8 mouse cellular contexts compared by ENCODE assay signal in genomic region chr17:32321836-32322235, GRCm38 (mm10). TPM values are rescaled to one million over a fixed set of nuclear protein-coding genes. Genes with fewer than 3 reads are reported as not detected.
DNase-seq lines count a peak whose midpoint lies in the region; ATAC-seq and TF ChIP-seq lines count a peak whose summit lies in the region.

No protein-coding gene starts in this region.

- peak overlapping the region; percentile 61 for H3K9ac ChIP-seq in heart, adult 2 months (ENCODE audit: low read depth, low read length)
- peak overlapping the region; percentile 83 for H3K9ac ChIP-seq in forebrain, embryonic 14.5 days (ENCODE audit: low read length)
- peak overlapping the region; percentile 89 for H3K9ac ChIP-seq in limb, embryonic 14.5 days (ENCODE audit: low read depth, low read length, severe bottlenecking)
- H3K9ac ChIP-seq in stomach, embryonic 16.5 days (ENCODE audit: low read length): peak overlapping the region; percentile 83

- no peak for TF ChIP-seq CTCF in heart, adult 2 months (IDR thresholded peaks at IDR 0.05)
- no peak for TF ChIP-seq CTCF in G1E (IDR thresholded peaks at IDR 0.05; ENCODE audit: low read depth, low read length)

- H3K4me1 ChIP-seq in heart, adult 2 months (ENCODE audit: control insufficient read depth, insufficient read depth, low read length): peaks cover 9% of the 10 kb centered on the region
- peaks cover 44% of the 10 kb centered on the region for H3K4me1 ChIP-seq in G1E (ENCODE audit: insufficient read depth, low read depth, low read length)
- peaks cover 15% of the 10 kb centered on the region for H3K4me1 ChIP-seq in forebrain, embryonic 14.5 days (ENCODE audit: control insufficient read depth, insufficient read depth, low read length)
- peaks cover 10% of the 10 kb centered on the region for H3K4me1 ChIP-seq in limb, embryonic 14.5 days (ENCODE audit: control insufficient read depth, insufficient read depth, low read length)
- peaks cover 18% of the 10 kb centered on the region for H3K4me1 ChIP-seq in stomach, embryonic 16.5 days (ENCODE audit: control insufficient read depth, insufficient read depth, low read length)

- no peak for TF ChIP-seq POLR2A in heart, adult 2 months (IDR thresholded peaks at IDR 0.05; ENCODE audit: insufficient read depth, low read depth, low read length)
- no peak for TF ChIP-seq POLR2A in limb, embryonic 14.5 days (IDR thresholded peaks at IDR 0.05; ENCODE audit: borderline replicate concordance, extremely low read depth, insufficient read depth, insufficient read length)

- no peak for ATAC-seq in G1E (ENCODE audit: extremely low read depth, insufficient number of reproducible peaks, low FRiP score, poor library complexity, severe bottlenecking)
- ATAC-seq in forebrain, embryonic 14.5 days: no peak
- ATAC-seq in limb, embryonic 14.5 days (ENCODE audit: low FRiP score, low read depth): no peak
- ATAC-seq in stomach, embryonic 16.5 days (ENCODE audit: insufficient read depth, low FRiP score): no peak

- intact Hi-C loops in heart, adult 2 months (cut with DNase I): loop anchor here (2.0 kb wide), 1 partner anchor 37 kb away; the partner anchor contains the start of gene Brd4

- peaks cover 7% of the 10 kb centered on the region for H3K36me3 ChIP-seq in heart, adult 2 months (ENCODE audit: control insufficient read depth, insufficient read depth, low read length)
- H3K36me3 ChIP-seq in G1E (replicated peaks): peaks cover 73% of the 10 kb centered on the region
- H3K36me3 ChIP-seq in forebrain, embryonic 14.5 days (ENCODE audit: control insufficient read depth, insufficient read depth, low read length): peaks cover 45% of the 10 kb centered on the region
- peaks cover 40% of the 10 kb centered on the region for H3K36me3 ChIP-seq in limb, embryonic 14.5 days (ENCODE audit: control insufficient read depth, insufficient read depth, low read length)
- H3K36me3 ChIP-seq in stomach, embryonic 16.5 days (ENCODE audit: control insufficient read depth, insufficient read depth, low read length): peaks cover 15% of the 10 kb centered on the region

- 0 out of 2 replicates have a peak, but pooled peaks cover 1% of the 10 kb centered on the region for H3K79me2 ChIP-seq in heart, adult 2 months (replicated peaks; ENCODE audit: control insufficient read depth, insufficient read depth, low read length)

- TF ChIP-seq EP300 in heart, adult 2 months (IDR thresholded peaks at IDR 0.05; ENCODE audit: insufficient read depth, low read depth, low read length): no peak

- no peaks in the 10 kb centered on the region for H3K9me3 ChIP-seq in G1E (replicated peaks)
- H3K9me3 ChIP-seq in forebrain, embryonic 14.5 days (replicated peaks; ENCODE audit: control insufficient read depth, low read length): no peaks in the 10 kb centered on the region
- H3K9me3 ChIP-seq in limb, embryonic 14.5 days (ENCODE audit: control insufficient read depth, low read length): no peaks in the 10 kb centered on the region
- H3K9me3 ChIP-seq in stomach, embryonic 16.5 days (replicated peaks; ENCODE audit: control insufficient read depth, low read length): no peaks in the 10 kb centered on the region

- H3K4me2 ChIP-seq in forebrain, embryonic 14.5 days (ENCODE audit: low read length): peak overlapping the region; percentile 93
- peak overlapping the region; percentile 80 for H3K4me2 ChIP-seq in limb, embryonic 14.5 days (replicated peaks; ENCODE audit: low read depth, low read length, severe bottlenecking)
- H3K4me2 ChIP-seq in stomach, embryonic 16.5 days (ENCODE audit: low read depth, low read length): peak overlapping the region; percentile 78

- no peaks in the 10 kb centered on the region for H3K27me3 ChIP-seq in heart, adult 2 months (ENCODE audit: control insufficient read depth, insufficient read depth, low read length)
- H3K27me3 ChIP-seq in G1E (ENCODE audit: insufficient read depth, low read length): no peaks in the 10 kb centered on the region
- no peaks in the 10 kb centered on the region for H3K27me3 ChIP-seq in forebrain, embryonic 14.5 days (replicated peaks; ENCODE audit: control insufficient read depth, insufficient read depth, low read length)
- no peaks in the 10 kb centered on the region for H3K27me3 ChIP-seq in limb, embryonic 14.5 days (ENCODE audit: control insufficient read depth, insufficient read depth, low read length)
- no peaks in the 10 kb centered on the region for H3K27me3 ChIP-seq in stomach, embryonic 16.5 days (ENCODE audit: control insufficient read depth, insufficient read depth, low read length)

- peak overlapping the region; percentile 77 for H3K4me3 ChIP-seq in heart, adult 2 months
- peak overlapping the region; percentile 93 for H3K4me3 ChIP-seq in G1E (ENCODE audit: low read depth, low read length)
- peak overlapping the region; percentile 95 for H3K4me3 ChIP-seq in forebrain, embryonic 14.5 days (ENCODE audit: low read depth, low read length)
- H3K4me3 ChIP-seq in limb, embryonic 14.5 days (replicated peaks; ENCODE audit: low read length): peak overlapping the region; percentile 95
- peak overlapping the region; percentile 81 for H3K4me3 ChIP-seq in stomach, embryonic 16.5 days (replicated peaks; ENCODE audit: low read length)

- DNase-seq in heart, adult 2 months: no peak
- no peak for DNase-seq in heart, adult 8-10 months (ENCODE audit: low spot score)
- DNase-seq in G1E (ENCODE audit: low spot score): no peak
- DNase-seq in forebrain, embryonic 14.5 days (ENCODE audit: low spot score): no peak
- no peak for DNase-seq in limb, embryonic 14.5 days (ENCODE audit: low spot score)
- DNase-seq in right cerebral cortex, postnatal 4 days: no peak
- no peak for DNase-seq in gastrocnemius, postnatal 25 days

- peak overlapping the region; percentile 91 for H3K27ac ChIP-seq in heart, adult 2 months
- H3K27ac ChIP-seq in forebrain, embryonic 14.5 days (ENCODE audit: low read depth, low read length): peak overlapping the region; percentile 93
- peak overlapping the region; percentile 74 for H3K27ac ChIP-seq in limb, embryonic 14.5 days (replicated peaks; ENCODE audit: low read depth, low read length)
- peak overlapping the region; percentile 86 for H3K27ac ChIP-seq in stomach, embryonic 16.5 days (ENCODE audit: low read length)

- WGBS in heart, adult 2 months: 12% methylated on average over 6 of the region's 6 CpGs
- WGBS in forebrain, embryonic 14.5 days: 22% methylated on average over 6 of the region's 6 CpGs
- WGBS in limb, embryonic 14.5 days: 16% methylated on average over 6 of the region's 6 CpGs
- WGBS in stomach, embryonic 16.5 days: 12% methylated on average over 6 of the region's 6 CpGs

RNA-seq across cellular contexts. Expression of gene Akap8, which starts 0.8 kb away (rescaled TPM):
- 10 to 100 TPM; 38.9 to 40.7 TPM for total RNA-seq in heart, adult 2 months (2021)
- polyA plus RNA-seq in heart, adult 2 months (2012; rRNA removed): 32.2 and 40.4 TPM in 2 replicates
- 10 to 100 TPM; 34.6 to 51.5 (median 44.6) TPM for total RNA-seq in heart, adult 8-10 months (2022)
- 67.3 and 80.8 TPM in 2 replicates for total RNA-seq in G1E (2014; fragmentation: Nextera tagmentation)
- total RNA-seq in G1E (2017): 119 and 132 TPM in 2 replicates
- polyA plus RNA-seq in G1E (2012): 251 and 272 TPM in 2 replicates
- 33.9 and 40.1 TPM in 2 replicates for polyA plus RNA-seq in forebrain, embryonic 14.5 days (2014; fragmentation: Nextera tagmentation; extraction: Ambion mirVana)
- polyA plus RNA-seq in limb, embryonic 14.5 days (2012; rRNA removed): 108 and 110 TPM in 2 replicates
- 36.9 and 46.9 TPM in 2 replicates for polyA plus RNA-seq in limb, embryonic 14.5 days (2014; fragmentation: Nextera tagmentation; extraction: Ambion mirVana)
- polyA plus RNA-seq in stomach, embryonic 16.5 days (2015; fragmentation: Nextera tagmentation; extraction: Ambion mirVana): 94.7 and 98.8 TPM in 2 replicates
- 10 to 100 TPM; 28.2 to 37.0 TPM for total RNA-seq in gastrocnemius, postnatal 25 days (2021)

RNA-seq across cellular contexts. Expression of gene Akap8l, which starts 28.6 kb away (rescaled TPM):
- total RNA-seq in heart, adult 2 months (2021): 10 to 100 TPM; 50.3 to 51.2 TPM
- 55.1 and 67.3 TPM in 2 replicates for polyA plus RNA-seq in heart, adult 2 months (2012; rRNA removed)
- 10 to 100 TPM; 41.4 to 55.8 (median 46.3) TPM for total RNA-seq in heart, adult 8-10 months (2022)
- total RNA-seq in G1E (2014; fragmentation: Nextera tagmentation): 57.8 and 68.8 TPM in 2 replicates
- total RNA-seq in G1E (2017): 44.4 and 57.6 TPM in 2 replicates
- 80.3 and 101 TPM in 2 replicates for polyA plus RNA-seq in G1E (2012)
- polyA plus RNA-seq in forebrain, embryonic 14.5 days (2014; fragmentation: Nextera tagmentation; extraction: Ambion mirVana): 66.6 and 82.4 TPM in 2 replicates
- 157 and 162 TPM in 2 replicates for polyA plus RNA-seq in limb, embryonic 14.5 days (2012; rRNA removed)
- polyA plus RNA-seq in limb, embryonic 14.5 days (2014; fragmentation: Nextera tagmentation; extraction: Ambion mirVana): 67.5 and 74.0 TPM in 2 replicates
- 72.0 and 78.9 TPM in 2 replicates for polyA plus RNA-seq in stomach, embryonic 16.5 days (2015; fragmentation: Nextera tagmentation; extraction: Ambion mirVana)
- 10 to 100 TPM; 26.0 to 33.3 TPM for total RNA-seq in gastrocnemius, postnatal 25 days (2021)

RNA-seq across cellular contexts. Expression of gene Brd4, which starts 37.3 kb away (rescaled TPM):
- 10 to 100 TPM; 53.3 to 55.6 TPM for total RNA-seq in heart, adult 2 months (2021)
- polyA plus RNA-seq in heart, adult 2 months (2012; rRNA removed): 16.5 and 21.7 TPM in 2 replicates
- total RNA-seq in heart, adult 8-10 months (2022): 10 to 100 TPM; 48.1 to 61.7 (median 48.7) TPM
- total RNA-seq in G1E (2014; fragmentation: Nextera tagmentation) (269 and 323 TPM in 2 replicates), G1E (2017) (11.5 and 16.0 TPM in 2 replicates)
- polyA plus RNA-seq in G1E (2012): 210 and 237 TPM in 2 replicates
- 51.0 and 66.1 TPM in 2 replicates for polyA plus RNA-seq in forebrain, embryonic 14.5 days (2014; fragmentation: Nextera tagmentation; extraction: Ambion mirVana)
- 75.6 and 80.0 TPM in 2 replicates for polyA plus RNA-seq in limb, embryonic 14.5 days (2012; rRNA removed)
- polyA plus RNA-seq in limb, embryonic 14.5 days (2014; fragmentation: Nextera tagmentation; extraction: Ambion mirVana): 97.3 and 117 TPM in 2 replicates
- polyA plus RNA-seq in stomach, embryonic 16.5 days (2015; fragmentation: Nextera tagmentation; extraction: Ambion mirVana): 51.7 and 58.0 TPM in 2 replicates
- total RNA-seq in gastrocnemius, postnatal 25 days (2021): 10 to 100 TPM; 36.6 to 37.5 TPM
